Mouse (Mus musculus) MEL (cell line): ENCODE data around the gene Krtdap.

Source experiments
- MYC ChIP-seq: IDR thresholded peaks from 2 replicates; pipeline ENCODE4 v1.6.1; 2011; ENCODE audit warnings: low read depth, mild to moderate bottlenecking, low read length, improper control_type of control experiment, moderate library complexity
- POLR2AphosphoS2 ChIP-seq: IDR thresholded peaks from 2 replicates; pipeline ENCODE4 v1.6.1; 2011; ENCODE audit warnings: low read length, improper control_type of control experiment

DNA sequence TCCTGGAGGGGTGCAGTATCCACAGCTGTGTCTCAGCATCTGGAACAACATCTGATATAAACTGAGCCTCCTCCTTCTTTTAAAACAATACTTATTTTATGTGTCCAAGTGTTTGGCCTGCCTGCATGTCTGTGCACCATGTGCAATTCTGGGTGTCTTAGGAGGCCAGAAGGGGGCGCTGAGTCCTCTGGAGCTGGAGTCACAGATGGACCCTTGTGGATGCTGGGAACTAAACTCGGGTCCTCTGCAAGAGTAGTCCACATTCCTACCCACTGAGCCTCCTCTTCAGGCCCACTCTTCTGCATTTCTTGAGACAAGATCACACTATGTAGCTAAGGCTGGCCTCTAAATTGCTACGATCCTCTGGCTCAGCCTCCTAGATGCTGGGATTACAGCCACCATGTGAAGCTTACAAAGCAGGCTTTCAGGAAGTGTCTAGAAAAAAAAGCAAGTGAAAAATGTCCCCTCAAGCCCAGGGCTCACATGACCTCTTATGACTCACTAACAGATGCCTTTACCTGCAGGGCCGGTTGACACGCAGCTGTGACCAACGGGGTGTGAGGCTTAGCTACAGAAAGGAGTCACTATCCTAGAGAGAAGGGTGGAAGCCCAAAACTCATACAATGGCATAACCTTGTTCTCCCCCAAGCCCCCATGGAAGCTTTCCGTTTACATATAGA lies 40.0 kb upstream of the Krtdap start:
- TF ChIP-seq POLR2AphosphoS2 = no peak
- no peak for TF ChIP-seq MYC
